Mouse (Mus musculus) kidney, embryonic 15.5 days (tissue): ENCODE measurements around the gene N4bp2. TPM values are rescaled to one million over a fixed set of nuclear protein-coding genes. Genes with fewer than 3 reads are reported as not detected.
"Not testable (repeated sequence)": the region's sequence is repeated elsewhere in the genome, so short reads cannot be mapped to it uniquely, and the experiment has no call there.

Experiments used
- ATAC-seq: fragments of 200-750 bp; cut with Nextera tagmentation; replicated peaks from 2 replicates; pipeline ENCODE4 v1.8.0; 2017; ENCODE audit warnings: moderate TSS enrichment; ENCODE audit not compliant: low FRiP score
- H3K27ac ChIP-seq: fragments of 300-500 bp; sonication (generic); 2 replicates; pipeline ENCODE4 v1.5.1; 2015; ENCODE audit warnings: mild to moderate bottlenecking, inconsistent platforms
- H3K27me3 ChIP-seq: fragments of 300-500 bp; sonication (generic); 2 replicates; pipeline ENCODE4 v1.6.1; 2015; ENCODE audit warnings: inconsistent platforms
- H3K36me3 ChIP-seq: fragments of 300-500 bp; sonication (generic); 2 replicates; pipeline ENCODE4 v1.6.1; 2015; ENCODE audit warnings: inconsistent platforms
- H3K4me1 ChIP-seq: fragments of 300-500 bp; sonication (generic); 2 replicates; pipeline ENCODE4 v1.6.1; 2015; ENCODE audit warnings: inconsistent platforms
- H3K4me2 ChIP-seq: fragments of 300-500 bp; sonication (generic); 2 replicates; pipeline ENCODE4 v1.6.1; 2015; ENCODE audit warnings: moderate library complexity, mild to moderate bottlenecking, inconsistent platforms
- H3K4me3 ChIP-seq: fragments of 300-500 bp; sonication (generic); replicated peaks from 2 replicates; pipeline ENCODE4 v1.5.1; 2015; ENCODE audit warnings: mild to moderate bottlenecking, inconsistent platforms
- H3K9ac ChIP-seq: fragments of 300-500 bp; sonication (generic); 2 replicates; pipeline ENCODE4 v1.6.1; 2015; ENCODE audit warnings: mild to moderate bottlenecking, inconsistent platforms
- H3K9me3 ChIP-seq: fragments of 300-500 bp; sonication (generic); replicated peaks from 2 replicates; pipeline ENCODE4 v1.6.1; 2016; ENCODE audit warnings: inconsistent platforms
- WGBS: fragments of 180-500 bp; shearing (Covaris S2); methylation state at CpG from one replicate; pipeline ENCODE4 v1.1.7; 2015; ENCODE audit warnings: mixed read lengths; 5-methylcytosine and 5-hydroxymethylcytosine counted together
- polyA plus RNA-seq: library from polyadenylated mRNA; unstranded; fragments of >200 nt; fragmentation: Nextera tagmentation; extraction: Ambion mirVana; gene quantifications from 2 replicates; pipeline ENCODE4 v1.2.1, GENCODE M21; 2015

The N4bp2 gene
- polyA plus RNA-seq, 1 experiment from 2014 or later: 26.5 TPM

GRCm38 (mm10) chr5:65768007-65768406, 4.7 kb downstream of the N4bp2 start:
- Histone ChIP-seq H3K36me3 (peaks cover 7% of the 10 kb centered on the region), H3K9me3 (no peaks in the 10 kb centered on the region), H3K9ac (no peak overlapping the region), H3K4me2 (no peak overlapping the region), H3K27me3 (no peaks in the 10 kb centered on the region), H3K4me3 (no peak overlapping the region), H3K4me1 (peaks cover 7% of the 10 kb centered on the region), H3K27ac (no peak overlapping the region)
- WGBS: 89% methylated on average over 5 of the region's 5 CpGs
- no peak for ATAC-seq

- WGBS: 94% methylated on average over 7 of the region's 7 CpGs
Observed at GRCm38 (mm10) chr5:65770065-65770464, 6.7 kb downstream of the N4bp2 start.

GRCm38 (mm10) chr5:65770493-65770892, 7.2 kb downstream of the N4bp2 start:
- peaks cover 6% of the 10 kb centered on the region for H3K4me1 ChIP-seq
- no peaks in the 10 kb centered on the region for H3K27me3 ChIP-seq
- H3K36me3 ChIP-seq: peaks cover 16% of the 10 kb centered on the region
- no peak for ATAC-seq
- 85% methylated on average over 4 of the region's 4 CpGs for WGBS
- H3K9ac ChIP-seq: no peak overlapping the region
- H3K27ac ChIP-seq: no peak overlapping the region
- H3K4me3 ChIP-seq: no peak overlapping the region
- H3K4me2 ChIP-seq: no peak overlapping the region
- no peaks in the 10 kb centered on the region for H3K9me3 ChIP-seq

More at GRCm38 (mm10) chr5:65770065-65770464, 6.7 kb downstream of the N4bp2 start:
- H3K9me3 ChIP-seq: no peaks in the 10 kb centered on the region
- no peak overlapping the region for H3K4me2 ChIP-seq
- H3K4me3 ChIP-seq: no peak overlapping the region
- no peak overlapping the region for H3K9ac ChIP-seq
- no peaks in the 10 kb centered on the region for H3K27me3 ChIP-seq
- peaks cover 7% of the 10 kb centered on the region for H3K4me1 ChIP-seq
- ATAC-seq: no peak
- no peak overlapping the region for H3K27ac ChIP-seq
- H3K36me3 ChIP-seq: peaks cover 13% of the 10 kb centered on the region

- not testable (repeated sequence) for H3K4me1 ChIP-seq, H3K27me3 ChIP-seq, H3K9me3 ChIP-seq, H3K4me3 ChIP-seq, H3K9ac ChIP-seq, ATAC-seq, H3K27ac ChIP-seq, H3K4me2 ChIP-seq
- 94% methylated on average over 3 of the region's 3 CpGs for WGBS
- H3K36me3 ChIP-seq: peaks cover 40% of the 10 kb centered on the region
Observed at GRCm38 (mm10) chr5:65773957-65774356, 10.6 kb downstream of the N4bp2 start.

GRCm38 (mm10) chr5:65776166-65776565, 12.8 kb downstream of the N4bp2 start:
- no peak for ATAC-seq
- no peaks in the 10 kb centered on the region for H3K27me3 ChIP-seq
- no peak overlapping the region for H3K9ac ChIP-seq
- no peak overlapping the region for H3K4me2 ChIP-seq
- H3K4me3 ChIP-seq: no peak overlapping the region
- WGBS: 88% methylated on average over 4 of the region's 4 CpGs
- peaks cover 50% of the 10 kb centered on the region for H3K36me3 ChIP-seq
- H3K4me1 ChIP-seq: no peaks in the 10 kb centered on the region
- no peak overlapping the region for H3K27ac ChIP-seq
- no peaks in the 10 kb centered on the region for H3K9me3 ChIP-seq

- no peak overlapping the region for H3K4me3 ChIP-seq
- ATAC-seq: no peak
- 81% methylated on average over 3 of the region's 3 CpGs for WGBS
- no peak overlapping the region for H3K27ac ChIP-seq
- H3K36me3 ChIP-seq: peaks cover 53% of the 10 kb centered on the region
- no peaks in the 10 kb centered on the region for H3K9me3 ChIP-seq
- H3K4me2 ChIP-seq: no peak overlapping the region
- H3K9ac ChIP-seq: no peak overlapping the region
- no peaks in the 10 kb centered on the region for H3K4me1 ChIP-seq
- no peaks in the 10 kb centered on the region for H3K27me3 ChIP-seq
Observed at GRCm38 (mm10) chr5:65776907-65777306, 13.6 kb downstream of the N4bp2 start.

- not testable (repeated sequence) for ATAC-seq, H3K4me3 ChIP-seq, H3K27me3 ChIP-seq, H3K27ac ChIP-seq, H3K9ac ChIP-seq, H3K4me2 ChIP-seq, H3K9me3 ChIP-seq, H3K4me1 ChIP-seq
- peaks cover 55% of the 10 kb centered on the region for H3K36me3 ChIP-seq
- WGBS: 93% methylated on average over 4 of the region's 4 CpGs
Observed at GRCm38 (mm10) chr5:65778986-65779385, 15.7 kb downstream of the N4bp2 start.

GRCm38 (mm10) chr5:65779401-65780063, 16.2 kb downstream of the N4bp2 start:
- no peak overlapping the region for H3K27ac ChIP-seq
- no peaks in the 10 kb centered on the region for H3K9me3 ChIP-seq
- no peaks in the 10 kb centered on the region for H3K27me3 ChIP-seq
- H3K36me3 ChIP-seq: peaks cover 59% of the 10 kb centered on the region
- 92% methylated on average over 3 of the region's 3 CpGs for WGBS
- no peaks in the 10 kb centered on the region for H3K4me1 ChIP-seq
- no peak overlapping the region for H3K4me2 ChIP-seq
- no peak overlapping the region for H3K9ac ChIP-seq
- no peak overlapping the region for H3K4me3 ChIP-seq
- ATAC-seq: no peak

GRCm38 (mm10) chr5:65781147-65781715, 17.9 kb downstream of the N4bp2 start:
- no peak overlapping the region for H3K27ac ChIP-seq
- H3K4me1 ChIP-seq: no peaks in the 10 kb centered on the region
- ATAC-seq: no peak
- H3K9ac ChIP-seq: no peak overlapping the region
- H3K27me3 ChIP-seq: no peaks in the 10 kb centered on the region
- no peaks in the 10 kb centered on the region for H3K9me3 ChIP-seq
- no peak overlapping the region for H3K4me3 ChIP-seq
- 61% methylated on average over 5 of the region's 5 CpGs for WGBS
- no peak overlapping the region for H3K4me2 ChIP-seq
- peaks cover 60% of the 10 kb centered on the region for H3K36me3 ChIP-seq

- Histone ChIP-seq H3K4me3 (no peak overlapping the region), H3K36me3 (peaks cover 57% of the 10 kb centered on the region), H3K9me3 (no peaks in the 10 kb centered on the region), H3K9ac (no peak overlapping the region), H3K4me1 (no peaks in the 10 kb centered on the region), H3K27me3 (no peaks in the 10 kb centered on the region), H3K27ac (no peak overlapping the region), H3K4me2 (no peak overlapping the region)
- no peak; the same call in 1 of the 2 replicates for ATAC-seq
- 57% methylated on average over 13 of the region's 13 CpGs for WGBS
Observed at GRCm38 (mm10) chr5:65781769-65782715, 18.7 kb downstream of the N4bp2 start.

GRCm38 (mm10) chr5:65790604-65791225, 27.4 kb downstream of the N4bp2 start:
- Histone ChIP-seq H3K27ac (no peak overlapping the region), H3K9ac (no peak overlapping the region), H3K9me3 (no peaks in the 10 kb centered on the region), H3K36me3 (peaks cover 65% of the 10 kb centered on the region), H3K27me3 (no peaks in the 10 kb centered on the region), H3K4me2 (no peak overlapping the region), H3K4me3 (no peak overlapping the region), H3K4me1 (peaks cover 6% of the 10 kb centered on the region; the same call in 1 of the 2 replicates)
- WGBS: 53% methylated on average over 16 of the region's 16 CpGs
- no peak for ATAC-seq

GRCm38 (mm10) chr5:65794202-65794601, 30.9 kb downstream of the N4bp2 start:
- H3K4me1 ChIP-seq: peaks cover 6% of the 10 kb centered on the region; the same call in 1 of the 2 replicates
- no peak for ATAC-seq
- no peaks in the 10 kb centered on the region for H3K9me3 ChIP-seq
- no peaks in the 10 kb centered on the region for H3K27me3 ChIP-seq
- no peak overlapping the region for H3K9ac ChIP-seq
- H3K4me2 ChIP-seq: no peak overlapping the region
- peaks cover 75% of the 10 kb centered on the region for H3K36me3 ChIP-seq
- no peak overlapping the region for H3K27ac ChIP-seq
- WGBS: 83% methylated on average over 3 of the region's 3 CpGs
- H3K4me3 ChIP-seq: no peak overlapping the region
